Mouse (Mus musculus): ENCODE measurements around the gene Bmp8a. TPM values are rescaled to one million over a fixed set of nuclear protein-coding genes. Genes with fewer than 3 reads are reported as not detected.

The Bmp8a gene
- 0.21 and 0.23 TPM in 2 replicates for polyA plus RNA-seq (2015; fragmentation: Nextera tagmentation; extraction: Ambion mirVana)

DNA sequence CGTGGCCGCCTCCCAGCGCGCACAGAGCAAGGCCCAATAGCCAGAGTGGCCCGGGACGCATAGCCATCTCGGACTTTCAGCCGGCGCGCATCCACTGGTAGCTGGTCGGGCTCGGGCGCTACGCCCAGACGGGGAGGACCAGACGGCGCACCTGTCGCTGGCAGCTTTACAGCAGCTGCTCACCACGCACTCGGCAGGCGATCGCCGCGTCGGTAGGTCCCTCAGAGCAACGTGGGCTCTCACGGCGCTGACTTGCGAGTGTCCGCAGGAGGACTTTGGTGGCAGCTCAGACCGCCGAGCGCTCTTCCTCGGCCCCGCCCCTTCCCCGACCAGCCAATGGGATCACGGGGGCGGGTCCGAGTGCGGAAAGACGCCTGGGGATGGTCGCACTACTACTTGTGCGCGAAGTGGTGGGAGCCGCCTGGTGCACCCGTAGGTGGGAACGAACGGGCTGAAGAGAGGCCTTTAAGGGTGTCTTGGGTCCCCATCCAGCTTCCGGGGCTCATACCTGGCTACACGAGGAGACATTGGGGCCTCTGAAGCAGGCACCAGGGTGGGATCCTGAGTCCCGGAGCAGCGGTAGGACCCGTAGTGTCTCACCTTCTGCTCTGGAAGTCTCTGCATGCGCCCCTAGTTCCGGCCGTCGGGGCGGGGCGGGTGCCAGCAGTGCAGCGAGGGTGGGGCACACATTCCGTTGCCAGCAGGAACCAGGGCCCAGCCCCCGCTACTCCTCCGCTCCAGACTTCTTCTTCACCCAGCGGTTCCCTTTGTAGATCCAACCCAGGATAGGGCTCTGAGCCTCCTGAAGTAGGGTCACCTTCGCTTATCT is at the start of gene Bmp8a:
TSS of gene Bmp8a (minus strand) at position 611 of the 829 bp plus-strand sequence.
- no peaks in the 10 kb centered on the region for H3K9me3 ChIP-seq
- H3K36me3 ChIP-seq: 0 out of 2 replicates have a peak, but pooled peaks cover 5% of the 10 kb centered on the region
- H3K27ac ChIP-seq (replicated peaks): no peak within 1 kb of the TSS
- peak within 1 kb of the TSS; percentile 42 for H3K4me3 ChIP-seq
- H3K4me1 ChIP-seq (replicated peaks): peaks cover 15% of the 10 kb centered on the region
- WGBS: 1% methylated on average over 58 of the region's 65 CpGs
- 0 out of 2 replicates have a peak within 1 kb of the TSS, but pooled peaks have one; percentile 6 for H3K9ac ChIP-seq
- peak within 1 kb of the TSS; percentile 65 for H3K4me2 ChIP-seq
- peak; percentile 86 for ATAC-seq (ENCODE audit: low FRiP score, low read depth)
- H3K27me3 ChIP-seq: peaks cover 45% of the 10 kb centered on the region

DNA sequence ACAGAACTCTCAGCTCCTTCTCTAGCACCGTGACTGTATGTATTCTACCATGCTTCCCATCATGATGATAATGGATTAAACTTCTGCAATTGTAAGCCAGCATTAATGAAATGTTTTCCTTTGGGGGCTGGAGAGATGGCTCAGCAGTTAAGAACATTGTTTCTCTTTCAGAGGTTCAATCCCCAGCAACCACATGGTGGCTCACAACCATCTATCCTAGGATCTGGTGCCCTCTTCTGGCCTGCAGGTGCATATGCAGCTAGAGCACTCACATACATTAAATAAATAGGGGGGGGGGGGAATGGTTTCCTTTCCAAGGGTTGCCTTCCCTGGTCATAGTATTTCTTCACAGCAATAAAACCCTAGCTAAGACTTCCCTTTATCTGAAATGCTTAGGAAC is 49.1 kb upstream of the Bmp8a start:
- Histone ChIP-seq H3K27ac (replicated peaks) (no peak overlapping the region), H3K4me1 (replicated peaks) (no peaks in the 10 kb centered on the region), H3K4me2 (no peak overlapping the region), H3K36me3 (peaks cover 86% of the 10 kb centered on the region), H3K9me3 (no peaks in the 10 kb centered on the region), H3K4me3 (no peak overlapping the region), H3K27me3 (no peaks in the 10 kb centered on the region), H3K9ac (no peak overlapping the region)
- 82% methylated on average over 1 of the region's 1 CpGs for WGBS
- no peak for ATAC-seq (ENCODE audit: low FRiP score, low read depth)

DNA sequence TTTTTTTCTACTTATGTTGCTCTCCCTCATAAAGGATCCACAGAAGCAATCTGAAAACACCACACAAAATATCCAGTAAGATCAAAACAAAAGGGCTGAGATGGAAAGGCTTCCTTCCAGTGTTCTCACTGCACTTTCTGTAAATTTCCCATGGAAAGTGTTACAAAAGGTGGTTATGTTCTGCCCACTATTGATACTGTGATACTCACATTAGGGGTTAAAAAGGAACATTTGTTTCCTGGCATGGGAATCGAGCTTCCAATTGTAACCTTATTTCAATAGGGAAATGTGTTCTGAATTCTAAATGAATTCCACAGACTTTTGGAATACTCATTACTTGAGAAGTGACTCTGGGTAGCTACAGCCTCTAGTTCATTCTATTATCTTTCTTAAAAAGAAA is 42.0 kb upstream of the Bmp8a start:
- Histone ChIP-seq H3K4me3 (no peak overlapping the region), H3K36me3 (peaks cover 91% of the 10 kb centered on the region), H3K9ac (no peak overlapping the region), H3K27me3 (no peaks in the 10 kb centered on the region), H3K4me1 (replicated peaks) (no peaks in the 10 kb centered on the region), H3K27ac (replicated peaks) (peak overlapping the region; percentile 59), H3K4me2 (no peak overlapping the region), H3K9me3 (no peaks in the 10 kb centered on the region)
- no peak for ATAC-seq (ENCODE audit: low FRiP score, low read depth)
- 18% methylated on average over 1 of the region's 1 CpGs for WGBS

DNA sequence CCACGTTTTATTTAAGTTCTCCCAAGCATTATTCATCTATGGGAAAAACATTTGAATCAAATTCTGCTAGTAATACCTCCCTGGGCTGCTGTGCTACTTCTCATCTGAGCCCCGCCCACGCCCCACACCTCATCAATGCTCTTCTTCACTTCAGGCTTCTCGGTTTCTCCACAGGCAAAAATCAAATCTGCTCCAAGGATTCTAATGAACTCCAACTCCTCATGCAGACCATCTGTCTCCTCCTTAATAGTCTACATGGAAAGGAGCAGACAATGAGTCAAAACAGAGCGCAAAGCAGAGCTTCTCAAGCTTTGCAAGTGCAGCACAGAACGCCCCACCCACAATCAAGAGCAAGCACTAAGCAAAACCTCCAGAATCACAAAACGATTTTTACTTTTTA is 40.1 kb upstream of the Bmp8a start:
- no peak overlapping the region for H3K4me3 ChIP-seq
- 90% methylated on average over 7 of the region's 7 CpGs for WGBS
- H3K36me3 ChIP-seq: peaks cover 86% of the 10 kb centered on the region

DNA sequence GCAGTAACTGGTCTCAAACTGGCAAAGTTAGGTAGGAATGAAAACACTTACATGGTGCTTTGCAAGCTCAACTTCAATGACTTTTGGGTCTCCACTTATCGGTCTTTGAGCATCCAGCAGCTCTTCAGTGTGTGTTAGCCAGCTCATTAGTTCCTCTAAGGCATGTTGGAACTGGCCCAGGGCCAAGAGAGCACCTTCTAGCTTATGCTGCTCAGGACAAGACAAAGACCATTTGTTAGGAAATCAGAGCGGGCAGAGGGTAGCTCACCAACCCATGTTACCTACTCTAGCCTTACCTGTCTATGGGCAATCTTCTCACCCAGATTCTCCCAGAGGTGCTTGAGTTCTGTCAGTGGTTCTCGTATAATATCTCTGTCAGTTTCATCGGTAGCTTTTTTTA is 39.0 kb upstream of the Bmp8a start:
- Histone ChIP-seq H3K4me3 (no peak overlapping the region), H3K36me3 (peaks cover 85% of the 10 kb centered on the region), H3K27me3 (no peaks in the 10 kb centered on the region), H3K9me3 (no peaks in the 10 kb centered on the region), H3K27ac (replicated peaks) (0 out of 2 replicates have a peak overlapping the region, but pooled peaks have one; percentile 20), H3K4me2 (no peak overlapping the region), H3K4me1 (replicated peaks) (no peaks in the 10 kb centered on the region), H3K9ac (no peak overlapping the region)
- no peak for ATAC-seq (ENCODE audit: low FRiP score, low read depth)
- WGBS: 90% methylated on average over 4 of the region's 4 CpGs

More for the DNA sequence above, 40.1 kb upstream of the Bmp8a start:
- no peaks in the 10 kb centered on the region for H3K9me3 ChIP-seq
- H3K27ac ChIP-seq (replicated peaks): no peak overlapping the region
- H3K27me3 ChIP-seq: no peaks in the 10 kb centered on the region
- H3K4me1 ChIP-seq (replicated peaks): no peaks in the 10 kb centered on the region
- H3K9ac ChIP-seq: no peak overlapping the region
- no peak overlapping the region for H3K4me2 ChIP-seq
- ATAC-seq (ENCODE audit: low FRiP score, low read depth): no peak

DNA sequence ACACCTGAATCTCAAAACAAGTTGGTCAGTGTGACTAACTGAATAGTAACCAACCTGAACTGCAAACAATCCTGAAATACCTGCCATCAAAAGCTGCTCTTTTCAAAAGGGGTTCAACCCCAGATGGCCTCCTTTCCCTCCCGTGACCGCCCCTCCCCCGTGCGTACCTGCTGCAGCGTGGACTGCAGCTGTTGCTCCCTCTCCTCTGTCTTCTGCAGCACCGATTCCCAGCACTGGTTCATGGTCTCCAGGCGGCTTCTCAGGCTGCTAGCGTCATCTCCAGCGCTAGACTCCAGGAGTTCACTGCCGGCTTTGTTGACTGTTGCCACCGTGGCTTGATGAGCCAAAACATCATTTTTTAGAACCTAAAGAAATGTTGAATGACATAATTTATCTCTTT is 38.5 kb upstream of the Bmp8a start:
- peaks cover 85% of the 10 kb centered on the region for H3K36me3 ChIP-seq
- 95% methylated on average over 11 of the region's 11 CpGs for WGBS
- 0 out of 2 replicates have a peak overlapping the region, but pooled peaks have one; percentile 20 for H3K27ac ChIP-seq (replicated peaks)
- H3K4me3 ChIP-seq: no peak overlapping the region
- H3K27me3 ChIP-seq: no peaks in the 10 kb centered on the region
- no peaks in the 10 kb centered on the region for H3K9me3 ChIP-seq
- ATAC-seq (ENCODE audit: low FRiP score, low read depth): no peak
- H3K4me1 ChIP-seq (replicated peaks): no peaks in the 10 kb centered on the region
- no peak overlapping the region for H3K9ac ChIP-seq
- H3K4me2 ChIP-seq: no peak overlapping the region

DNA sequence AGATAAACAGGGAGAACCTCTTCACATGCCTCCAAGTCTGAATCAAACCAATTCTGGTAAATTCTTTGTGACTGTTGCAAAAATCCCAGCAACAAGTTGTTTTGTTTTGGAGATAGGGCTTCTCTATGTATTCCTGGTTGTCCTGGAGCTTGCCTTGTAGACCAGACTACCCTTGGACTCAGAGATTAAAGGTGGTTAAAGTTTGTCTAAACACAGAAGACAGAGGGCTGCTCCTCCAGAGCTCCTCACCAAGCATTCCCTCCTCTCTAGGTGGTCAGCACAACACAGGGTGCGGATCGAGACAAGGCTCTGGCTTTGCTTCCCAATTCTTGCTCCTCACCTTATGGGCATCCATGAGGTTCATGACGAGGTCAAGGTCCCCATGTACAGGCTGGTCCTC is 33.0 kb upstream of the Bmp8a start:
- no peak overlapping the region for H3K4me3 ChIP-seq
- WGBS: 97% methylated on average over 3 of the region's 3 CpGs
- no peak for ATAC-seq (ENCODE audit: low FRiP score, low read depth)

DNA sequence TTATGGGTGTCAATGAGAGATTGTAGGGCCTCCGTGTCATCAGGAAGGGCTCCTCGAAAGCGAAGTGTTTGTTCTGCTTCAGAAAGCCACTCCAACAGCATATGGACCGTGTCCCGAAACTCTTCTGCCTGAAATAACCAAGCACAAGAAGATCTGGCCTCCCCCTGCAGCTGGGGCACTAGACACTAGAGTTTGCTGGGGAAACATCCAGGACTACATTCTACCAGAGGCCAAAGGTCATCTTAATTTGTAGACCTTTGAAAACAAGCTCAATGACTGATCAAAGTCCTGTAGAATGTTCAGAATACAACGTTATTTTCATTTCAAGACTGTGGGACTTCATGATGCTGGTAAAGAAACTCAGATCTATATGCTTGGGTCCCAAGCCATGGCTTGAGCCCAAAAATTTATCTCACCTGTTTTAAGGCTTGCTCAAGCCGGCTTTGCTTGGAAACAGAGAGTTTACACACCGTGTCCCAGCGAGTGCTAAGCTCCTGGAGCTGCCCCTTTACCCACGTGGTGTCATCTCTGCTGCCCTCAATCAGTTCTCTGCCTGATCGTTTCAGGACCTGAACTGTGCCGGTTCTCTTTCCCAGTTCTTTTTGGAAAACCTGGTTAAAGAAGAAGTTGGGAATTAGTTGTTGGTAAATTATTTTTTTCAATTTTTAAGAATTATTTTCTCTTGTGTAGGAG is 31.4 kb upstream of the Bmp8a start:
- no peaks in the 10 kb centered on the region for H3K27me3 ChIP-seq
- no peak overlapping the region for H3K27ac ChIP-seq (replicated peaks)
- no peak overlapping the region for H3K4me3 ChIP-seq
- no peaks in the 10 kb centered on the region for H3K4me1 ChIP-seq (replicated peaks)
- ATAC-seq (ENCODE audit: low FRiP score, low read depth): no peak
- H3K9me3 ChIP-seq: no peaks in the 10 kb centered on the region
- H3K4me2 ChIP-seq: no peak overlapping the region
- WGBS: 94% methylated on average over 12 of the region's 12 CpGs
- peaks cover 92% of the 10 kb centered on the region for H3K36me3 ChIP-seq
- no peak overlapping the region for H3K9ac ChIP-seq

More for the DNA sequence above, 33.0 kb upstream of the Bmp8a start:
- Histone ChIP-seq H3K36me3 (peaks cover 87% of the 10 kb centered on the region), H3K9me3 (no peaks in the 10 kb centered on the region), H3K4me2 (no peak overlapping the region), H3K27ac (replicated peaks) (no peak overlapping the region), H3K9ac (no peak overlapping the region), H3K4me1 (replicated peaks) (no peaks in the 10 kb centered on the region), H3K27me3 (no peaks in the 10 kb centered on the region)

DNA sequence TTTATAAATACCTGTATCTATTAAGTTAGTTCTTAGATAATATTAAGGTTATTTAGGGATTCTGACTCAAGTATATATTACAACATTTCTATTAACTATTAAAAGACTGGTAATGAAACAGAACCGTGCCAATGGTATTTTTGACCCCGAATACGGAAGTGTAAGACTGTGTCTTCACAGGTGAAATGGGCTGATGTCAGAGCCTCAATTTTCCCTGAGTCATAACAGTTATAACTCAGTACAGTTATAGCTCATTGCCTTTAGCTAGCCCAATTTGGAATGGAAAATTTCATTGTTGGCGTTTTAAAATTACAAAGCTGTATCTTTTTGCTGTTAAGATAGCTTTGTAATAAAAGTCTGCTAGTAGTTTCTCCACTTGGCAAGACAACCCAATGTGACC is 20.5 kb upstream of the Bmp8a start:
- H3K27ac ChIP-seq (replicated peaks): no peak overlapping the region
- no peak overlapping the region for H3K4me2 ChIP-seq
- no peaks in the 10 kb centered on the region for H3K4me1 ChIP-seq (replicated peaks)
- H3K4me3 ChIP-seq: no peak overlapping the region
- H3K36me3 ChIP-seq: peaks cover 86% of the 10 kb centered on the region
- no peaks in the 10 kb centered on the region for H3K9me3 ChIP-seq
- H3K9ac ChIP-seq: no peak overlapping the region
- no peak for ATAC-seq (ENCODE audit: low FRiP score, low read depth)
- no peaks in the 10 kb centered on the region for H3K27me3 ChIP-seq
- WGBS: 96% methylated on average over 4 of the region's 4 CpGs

DNA sequence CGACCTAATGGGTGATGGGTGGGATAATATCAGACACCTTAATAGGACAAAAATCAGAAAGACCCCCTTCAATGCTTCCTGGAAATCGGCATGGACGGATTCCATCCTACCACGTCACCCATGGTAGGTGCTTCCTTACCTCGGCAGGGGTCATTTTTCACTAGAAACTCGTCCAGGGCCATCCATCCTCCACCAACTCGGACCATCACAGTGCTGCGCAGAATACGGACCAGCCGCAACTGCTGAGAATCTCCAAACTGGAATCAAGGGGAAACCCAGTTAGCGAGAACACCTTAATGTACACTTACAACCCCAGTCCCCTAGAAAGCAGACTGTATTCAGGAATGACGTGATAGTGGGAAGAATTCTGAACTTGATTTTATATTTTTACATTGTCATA is 17.7 kb upstream of the Bmp8a start:
- no peak for ATAC-seq (ENCODE audit: low FRiP score, low read depth)
- 94% methylated on average over 12 of the region's 12 CpGs for WGBS
- H3K4me3 ChIP-seq: no peak overlapping the region
- H3K9me3 ChIP-seq: no peaks in the 10 kb centered on the region
- no peak overlapping the region for H3K9ac ChIP-seq
- H3K27ac ChIP-seq (replicated peaks): no peak overlapping the region
- no peaks in the 10 kb centered on the region for H3K27me3 ChIP-seq
- H3K4me2 ChIP-seq: no peak overlapping the region
- H3K4me1 ChIP-seq (replicated peaks): no peaks in the 10 kb centered on the region
- peaks cover 77% of the 10 kb centered on the region for H3K36me3 ChIP-seq

DNA sequence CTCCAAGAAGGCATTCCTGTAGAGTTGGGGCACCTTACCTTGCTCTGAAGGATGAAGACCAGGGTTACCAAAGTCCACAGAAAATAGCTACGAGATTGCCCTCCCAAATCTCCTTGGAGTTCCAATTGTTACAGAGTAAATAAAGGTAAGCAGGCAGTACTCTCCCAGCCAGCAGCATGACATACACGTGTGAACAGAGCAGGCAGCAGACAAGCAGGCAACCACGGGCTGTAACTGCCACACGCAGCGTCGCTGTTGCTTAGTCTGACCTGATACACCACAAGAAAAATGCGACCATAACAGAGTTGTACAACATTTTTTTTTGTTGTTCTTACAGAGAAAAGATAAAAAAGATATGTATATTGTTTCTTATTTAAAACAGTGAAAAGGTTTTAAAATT is 15.6 kb upstream of the Bmp8a start:
- Histone ChIP-seq H3K27me3 (no peaks in the 10 kb centered on the region), H3K4me1 (replicated peaks) (no peaks in the 10 kb centered on the region), H3K4me2 (no peak overlapping the region), H3K9ac (no peak overlapping the region), H3K36me3 (peaks cover 78% of the 10 kb centered on the region), H3K9me3 (no peaks in the 10 kb centered on the region), H3K4me3 (no peak overlapping the region), H3K27ac (replicated peaks) (no peak overlapping the region)
- WGBS: 98% methylated on average over 7 of the region's 7 CpGs
- no peak for ATAC-seq (ENCODE audit: low FRiP score, low read depth)

DNA sequence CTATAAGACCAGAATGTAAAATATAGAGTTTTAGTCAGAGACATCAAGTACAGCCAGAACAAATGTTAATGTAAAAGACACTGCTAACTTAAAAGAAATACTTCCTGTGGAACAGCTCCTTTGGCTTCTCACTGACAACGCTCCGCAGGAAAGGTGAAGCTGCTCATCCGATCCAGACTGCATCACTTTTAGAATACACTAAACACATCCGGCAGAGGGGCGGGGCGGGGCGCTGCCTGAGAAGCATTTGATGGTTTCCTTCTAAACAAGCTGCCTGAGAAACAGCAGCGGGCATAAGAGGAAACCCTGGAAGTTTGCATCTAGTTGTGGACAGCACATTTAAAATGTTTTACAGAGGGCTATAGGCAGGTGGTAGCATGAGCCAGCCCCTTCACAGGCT is 12.9 kb upstream of the Bmp8a start:
- no peaks in the 10 kb centered on the region for H3K27me3 ChIP-seq
- peaks cover 82% of the 10 kb centered on the region for H3K36me3 ChIP-seq
- no peak overlapping the region for H3K9ac ChIP-seq
- H3K4me2 ChIP-seq: no peak overlapping the region
- ATAC-seq (ENCODE audit: low FRiP score, low read depth): no peak
- H3K9me3 ChIP-seq: no peaks in the 10 kb centered on the region
- 94% methylated on average over 8 of the region's 8 CpGs for WGBS
- H3K27ac ChIP-seq (replicated peaks): no peak overlapping the region
- H3K4me3 ChIP-seq: no peak overlapping the region
- H3K4me1 ChIP-seq (replicated peaks): no peaks in the 10 kb centered on the region

All from hindbrain, embryonic 15.5 days (tissue).